Mouse (Mus musculus): ENCODE data around the gene Cabp2. TPM values are rescaled to one million over a fixed set of nuclear protein-coding genes. Genes with fewer than 3 reads are reported as not detected.

The Cabp2 gene
- total RNA-seq (2023), result not detected

DNA sequence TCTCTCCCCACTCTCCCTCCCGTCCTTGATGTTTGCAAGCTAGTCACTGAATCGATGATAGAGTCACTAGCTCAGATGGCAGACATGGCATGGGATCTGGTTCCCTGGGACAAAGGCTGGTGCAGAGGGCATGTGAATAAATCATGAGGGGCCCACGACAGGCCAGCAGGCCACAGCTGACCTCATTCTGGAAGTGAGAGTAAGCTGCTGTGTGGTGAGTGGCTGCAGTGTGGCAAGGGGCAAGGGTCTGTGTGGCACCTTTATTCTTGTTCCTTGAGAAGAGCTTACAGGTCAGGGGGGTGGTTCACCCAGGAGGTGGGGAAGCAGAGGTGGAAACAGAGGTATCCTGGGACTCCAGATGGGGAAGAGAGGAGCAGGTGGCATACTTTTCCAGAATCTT lies at the start of gene Cabp2:
Gene Cabp2 (plus strand): TSS at position 185 of the 400 bp plus-strand sequence.

DNA sequence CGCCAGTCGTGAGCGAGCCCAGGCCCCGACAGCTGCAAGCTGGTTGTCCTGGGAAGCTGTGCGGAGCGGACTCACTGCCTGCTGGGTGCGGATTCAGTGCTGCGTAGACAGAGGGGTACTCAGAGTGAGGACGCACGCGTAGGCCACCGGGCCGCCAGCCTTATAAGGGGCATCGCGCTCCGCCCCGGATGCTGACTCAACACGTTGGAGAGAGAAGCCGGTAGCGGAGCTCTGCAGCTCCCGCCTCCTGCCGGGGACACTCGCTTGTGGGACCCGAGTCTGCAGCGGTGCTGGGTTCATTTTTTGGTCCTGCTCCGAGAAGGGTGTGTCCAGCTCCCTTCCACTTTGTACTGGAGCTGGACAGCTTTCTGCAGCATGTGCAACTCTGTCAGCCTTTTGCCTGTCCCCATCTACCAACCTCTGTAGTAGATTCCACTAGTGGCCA lies 43.6 kb upstream of the Cabp2 start, which contains the start of gene Gstp1:
Gene Gstp1 (minus strand): TSS at position 198 of the 445 bp plus-strand sequence.

DNA sequence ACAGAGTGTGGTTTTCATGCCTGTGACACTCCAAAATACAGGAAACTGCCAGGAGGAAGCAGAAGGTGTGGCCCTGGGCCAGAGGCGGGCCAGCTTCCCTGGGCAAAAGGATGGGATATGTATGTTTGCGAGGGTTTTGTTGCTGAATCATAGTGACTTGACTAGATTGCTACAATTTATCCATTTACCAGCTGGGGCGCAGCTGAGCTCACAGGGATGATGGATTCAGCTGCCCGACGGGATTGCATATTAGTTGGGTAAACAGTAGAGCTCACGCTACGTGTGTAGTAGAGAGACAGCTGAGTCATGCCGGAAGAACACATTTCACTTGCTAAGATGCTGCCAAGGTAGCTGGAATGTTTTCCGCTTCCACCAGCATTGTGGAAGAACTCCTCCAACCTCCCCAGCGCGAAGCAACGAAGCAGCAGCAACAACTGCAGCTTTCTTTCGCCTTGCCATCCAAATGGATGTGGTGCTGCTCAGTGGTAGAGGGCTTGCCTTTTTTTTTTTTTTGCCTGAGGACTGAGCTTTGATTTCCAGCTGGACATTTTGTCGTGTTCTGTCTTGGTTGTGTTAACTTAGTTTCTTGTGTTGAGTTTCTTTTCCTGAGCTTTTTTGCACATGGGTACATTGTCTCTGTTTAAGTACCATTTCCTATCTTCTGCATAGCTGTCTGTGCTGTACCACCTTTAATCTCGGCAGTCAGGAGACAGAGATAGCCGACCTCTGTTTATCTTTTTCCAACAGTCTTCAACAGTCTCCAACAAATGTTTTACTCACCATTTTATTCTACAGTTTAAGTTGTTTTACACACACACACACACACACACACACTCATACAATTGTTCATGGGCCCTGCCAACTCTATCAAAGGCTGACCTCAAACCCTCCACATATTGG lies 35.2 kb upstream of the Cabp2 start, which contains the start of gene Gstp2:
Gene Gstp2 (minus strand): TSS at position 58 of the 900 bp plus-strand sequence.

DNA sequence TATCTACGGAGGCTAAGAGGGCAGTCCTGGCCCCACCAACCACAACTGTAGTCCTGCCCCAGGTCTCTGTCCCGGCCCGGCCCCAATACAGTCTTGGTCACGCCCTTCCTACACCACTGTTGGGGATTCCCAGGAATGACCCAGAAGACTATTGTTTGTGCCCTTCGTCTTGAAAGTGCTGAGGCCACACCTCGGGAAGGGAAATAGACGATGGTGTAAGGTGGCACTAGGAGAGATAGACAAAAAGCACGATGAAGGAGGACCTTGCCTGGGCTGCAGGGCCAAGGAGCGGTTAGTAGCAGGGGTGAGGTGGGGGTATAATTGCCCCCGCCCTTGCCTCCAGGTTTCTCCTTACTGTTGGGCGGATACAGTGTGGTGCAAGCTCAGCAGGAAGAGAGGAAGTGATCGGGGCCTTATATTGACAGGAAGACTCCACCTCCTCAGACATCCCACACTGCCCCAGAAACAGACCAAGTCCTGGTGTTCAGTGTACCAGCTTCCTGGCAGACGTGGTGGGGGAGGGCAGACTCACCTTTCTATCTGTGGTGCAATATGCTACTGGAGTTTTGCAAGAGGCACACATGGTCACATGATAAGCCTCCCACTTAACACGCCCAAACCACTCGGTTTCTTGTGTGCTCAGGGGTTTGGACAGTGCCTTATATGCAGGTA lies 22.2 kb upstream of the Cabp2 start, which contains the start of gene Gstp3:
Gene Gstp3 (minus strand): TSS at position 501 of the 672 bp plus-strand sequence.

DNA sequence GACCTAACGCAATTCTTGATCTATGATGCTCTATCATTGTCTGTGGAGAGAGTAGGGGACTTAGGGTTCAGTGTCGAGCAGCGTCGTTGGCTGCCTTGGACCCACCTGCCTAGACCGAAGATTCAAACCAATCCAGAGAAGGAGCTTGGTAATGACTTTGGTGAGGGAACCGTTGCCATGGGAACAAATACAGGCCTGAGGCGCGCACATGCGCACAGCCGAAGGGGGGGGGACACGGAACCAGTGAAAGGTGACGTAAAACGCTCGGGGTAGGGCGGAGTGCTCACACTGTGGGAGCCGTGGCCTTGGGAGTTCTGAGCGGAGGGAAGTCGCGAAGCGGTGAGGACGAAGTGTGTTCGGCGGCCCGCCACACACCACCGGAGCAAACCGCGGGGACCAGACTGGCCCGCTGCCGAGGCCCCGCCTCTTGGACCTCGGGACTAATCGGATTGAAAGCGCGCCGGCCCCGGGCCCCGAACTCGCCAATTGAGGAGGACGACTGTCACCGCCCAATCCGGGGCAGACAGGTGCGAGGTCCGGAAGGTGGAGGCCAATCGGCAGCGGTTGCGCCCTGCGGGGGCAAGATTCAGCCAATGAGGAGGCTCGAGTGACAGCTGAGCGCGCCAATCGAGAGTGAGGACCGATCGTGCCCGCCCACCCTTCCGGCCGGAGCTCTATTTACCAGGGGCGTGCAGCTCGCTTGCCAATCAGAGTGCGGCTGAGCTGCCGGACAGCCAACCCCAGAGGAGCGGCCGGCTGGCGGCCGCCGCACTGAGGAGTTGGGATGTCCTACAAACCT lies 15.5 kb downstream of the Cabp2 start, which contains the start of gene Cdk2ap2:
Gene Cdk2ap2 (plus strand): TSS at position 541 of the 799 bp plus-strand sequence.

DNA sequence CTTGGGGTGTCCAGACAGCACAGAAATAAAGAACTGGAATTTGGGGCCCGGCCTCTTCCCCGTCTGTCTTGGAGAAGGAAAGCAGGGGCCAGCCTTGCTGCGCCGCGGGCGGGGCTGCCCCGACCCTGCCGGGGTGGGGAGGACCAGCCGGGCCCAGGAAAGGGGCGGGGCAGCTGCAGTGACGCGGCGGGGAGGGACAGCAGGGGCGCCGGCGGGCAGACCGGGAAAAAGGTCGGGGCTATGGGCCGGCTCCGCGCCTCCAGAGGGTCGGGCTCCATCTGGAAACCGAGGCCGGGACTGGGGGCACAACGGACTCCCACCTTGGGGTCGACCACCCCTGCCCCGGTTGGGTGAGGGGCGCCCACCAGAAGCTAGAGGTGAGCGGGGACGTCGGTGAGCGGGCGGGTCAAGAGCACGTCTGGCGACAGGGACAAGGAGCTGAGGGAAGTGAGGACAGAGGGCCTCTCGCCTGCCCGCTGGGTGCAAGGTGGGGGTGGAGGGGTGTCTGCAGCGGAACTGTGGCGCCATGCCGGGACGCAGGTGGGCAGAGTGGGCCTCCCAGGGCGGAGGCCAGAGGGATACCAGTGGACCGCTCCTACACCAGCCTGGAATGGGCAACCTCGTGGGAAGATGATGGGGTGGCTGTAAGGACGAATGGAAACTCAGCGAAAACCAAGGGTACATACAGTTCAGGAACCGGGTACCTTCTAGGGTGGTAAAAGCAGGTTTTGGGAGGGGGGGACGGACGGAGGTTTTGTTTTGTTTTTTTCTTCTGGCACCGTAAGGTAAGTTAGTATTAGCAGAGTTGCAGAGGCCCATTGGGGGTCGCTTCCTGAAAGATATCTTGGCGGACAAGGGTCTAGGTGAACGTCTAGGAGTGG lies 18.7 kb downstream of the Cabp2 start, which contains the start of gene Pitpnm1:
Gene Pitpnm1 (plus strand): TSS at position 162 of the 881 bp plus-strand sequence.

DNA sequence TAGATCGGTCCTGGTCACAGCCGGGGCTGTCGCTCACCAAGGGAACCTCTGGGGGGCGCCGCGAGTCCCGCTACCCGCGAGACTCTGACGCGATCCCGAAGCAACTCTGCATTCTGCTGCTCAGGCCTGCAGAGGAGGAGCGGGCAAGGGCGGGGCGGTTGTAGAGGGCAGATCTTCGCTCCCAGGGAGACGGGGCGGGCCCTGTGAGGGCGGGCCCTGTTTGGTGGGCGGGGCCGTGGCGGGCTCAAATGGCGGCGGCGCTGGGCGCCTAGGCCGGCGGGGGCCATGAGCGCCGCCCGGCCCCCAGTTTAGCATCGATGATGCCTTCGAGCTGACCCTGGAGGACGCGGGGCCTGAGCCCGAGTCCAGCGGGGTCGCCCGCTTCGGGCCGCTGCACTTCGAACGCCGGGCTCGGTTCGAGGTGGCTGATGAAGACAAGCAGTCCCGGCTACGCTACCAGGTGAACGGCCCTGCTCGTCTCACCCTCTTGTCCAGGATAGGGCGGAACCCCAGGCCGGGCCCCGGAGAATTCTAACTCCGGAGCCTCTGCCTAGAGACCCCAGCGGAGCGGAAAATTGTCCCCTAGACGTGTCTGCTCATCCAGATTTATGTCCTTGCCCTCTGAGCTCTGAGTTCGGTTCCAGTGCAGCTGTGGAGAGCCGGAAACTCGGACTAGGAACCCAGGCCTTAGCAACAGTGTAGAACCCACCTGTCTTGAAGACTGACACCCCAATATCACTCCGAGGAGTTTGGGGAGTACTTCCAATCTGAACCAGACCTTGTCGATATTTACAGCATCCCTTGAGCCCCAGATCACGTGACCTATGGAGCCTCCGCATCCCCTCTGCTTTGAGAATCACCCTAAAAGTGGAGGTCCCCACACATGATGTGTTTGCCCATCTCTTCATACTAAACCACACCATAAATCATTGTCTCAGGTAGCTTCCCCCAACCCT lies 44.6 kb downstream of the Cabp2 start, which contains the start of gene Aip:
Gene Aip (minus strand): TSS at position 118 of the 956 bp plus-strand sequence.

Other genes starting within 250 kb of the Cabp2 start
- 77.8 TPM for gene Chka, start 229.8 kb upstream of the Cabp2 start, total RNA-seq (2023)
- gene Tcirg1, start 174.4 kb upstream of the Cabp2 start, total RNA-seq (2023), result 61.0 TPM
- 47.0 TPM for gene Ndufs8, start 168.8 kb upstream of the Cabp2 start, total RNA-seq (2023)
- gene Aldh3b1, start 151.8 kb upstream of the Cabp2 start, total RNA-seq (2023), result 1.7 TPM
- 46.4 TPM for gene Unc93b1, start 146.4 kb upstream of the Cabp2 start, total RNA-seq (2023)
- gene Aldh3b3, start 122.9 kb upstream of the Cabp2 start, total RNA-seq (2023), result not detected
- gene Aldh3b2, start 109.2 kb upstream of the Cabp2 start, total RNA-seq (2023), result not detected
- not detected for gene Acy3, start 95.0 kb upstream of the Cabp2 start, total RNA-seq (2023)
- gene Tbx10, start 88.8 kb upstream of the Cabp2 start, total RNA-seq (2023), result not detected
- gene Nudt8, start 81.0 kb upstream of the Cabp2 start, total RNA-seq (2023), result 7.4 TPM
- 2.3 TPM for gene Gm49405, start 81.0 kb upstream of the Cabp2 start, total RNA-seq (2023)
- gene Doc2g, start 78.3 kb upstream of the Cabp2 start, total RNA-seq (2023), result 2.9 TPM
- 84.9 TPM for gene Ndufv1, start 68.8 kb upstream of the Cabp2 start, total RNA-seq (2023)
- gene Gstp1, start 43.6 kb upstream of the Cabp2 start, total RNA-seq (2023), result 182 TPM
- gene Gstp2, start 35.6 kb upstream of the Cabp2 start, total RNA-seq (2023), result 20.7 TPM
- gene Gstp3, start 22.0 kb upstream of the Cabp2 start, total RNA-seq (2023), result 39.0 TPM
- gene Cdk2ap2, start 15.6 kb downstream of the Cabp2 start, total RNA-seq (2023), result 152 TPM
- gene Pitpnm1, start 18.4 kb downstream of the Cabp2 start, total RNA-seq (2023), result 266 TPM
- gene Aip, start 44.3 kb downstream of the Cabp2 start, total RNA-seq (2023), result 149 TPM
- gene Gpr152, start 58.2 kb downstream of the Cabp2 start, total RNA-seq (2023), result 0.26 TPM
- 0.18 TPM for gene Cabp4, start 62.5 kb downstream of the Cabp2 start, total RNA-seq (2023)
- 121 TPM for gene Coro1b, start 67.0 kb downstream of the Cabp2 start, total RNA-seq (2023)
- gene Ptprcap, start 72.0 kb downstream of the Cabp2 start, total RNA-seq (2023), result 209 TPM
- 41.0 TPM for gene Rps6kb2, start 81.8 kb downstream of the Cabp2 start, total RNA-seq (2023)
- 75.2 TPM for gene Carns1, start 93.9 kb downstream of the Cabp2 start, total RNA-seq (2023)
- gene Tbc1d10c, start 109.7 kb downstream of the Cabp2 start, total RNA-seq (2023), result 228 TPM
- gene Ppp1ca, start 110.5 kb downstream of the Cabp2 start, total RNA-seq (2023), result 315 TPM
- 28.3 TPM for gene Rad9a, start 120.1 kb downstream of the Cabp2 start, total RNA-seq (2023)
- gene Clcf1, start 132.7 kb downstream of the Cabp2 start, total RNA-seq (2023), result 107 TPM
- gene AC109138.7, start 132.8 kb downstream of the Cabp2 start, total RNA-seq (2023), result not detected
- gene Pold4, start 150.3 kb downstream of the Cabp2 start, total RNA-seq (2023), result 56.2 TPM
- 12.9 TPM for gene Ssh3, start 187.6 kb downstream of the Cabp2 start, total RNA-seq (2023)
- gene Ankrd13d, start 201.6 kb downstream of the Cabp2 start, total RNA-seq (2023), result 14.4 TPM
- gene Grk2, start 224.6 kb downstream of the Cabp2 start, total RNA-seq (2023), result 343 TPM

All from CD4-positive naive resting alpha-beta T cell, adult 76 days (primary cell).